Mouse (Mus musculus) heart, adult 8-10 months (tissue): ENCODE data around the gene Suclg1. TPM values are rescaled to one million over a fixed set of nuclear protein-coding genes. Genes with fewer than 3 reads are reported as not detected.

Experiments used
- DNase-seq: peaks from one replicate; pipeline ENCODE4 v3.0.0; 2022; ENCODE audit warnings: low spot score
- total RNA-seq, 4 experiments: library from RNA; stranded (reverse); gene quantifications; 2 replicates each; pipeline ENCODE4 v1.2.4; 2022

Gene Suclg1
- total RNA-seq, 4 experiments from 2014 or later = 478 to 547 (median 493) TPM

DNA sequence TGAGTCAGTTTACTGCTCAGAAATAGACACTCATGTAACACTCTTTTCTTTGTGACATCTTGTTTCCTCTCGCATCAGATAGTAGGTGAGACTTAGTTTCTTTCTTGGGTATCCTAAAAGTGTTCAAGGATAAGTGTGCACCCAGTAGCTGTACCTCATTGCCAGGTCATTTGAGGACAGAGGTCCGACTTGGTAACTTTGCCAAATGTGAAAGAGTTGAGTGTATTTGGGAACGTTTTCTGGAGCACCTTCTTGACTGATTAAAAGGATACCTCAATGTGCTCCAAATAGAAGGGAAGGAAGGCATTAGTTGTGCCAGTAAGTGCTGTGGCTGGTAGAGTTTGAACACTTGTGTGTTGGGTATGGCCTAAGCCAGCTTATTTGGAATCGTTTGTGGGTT, 1.7 kb downstream of the Suclg1 start:
- DNase-seq = no peak

DNA sequence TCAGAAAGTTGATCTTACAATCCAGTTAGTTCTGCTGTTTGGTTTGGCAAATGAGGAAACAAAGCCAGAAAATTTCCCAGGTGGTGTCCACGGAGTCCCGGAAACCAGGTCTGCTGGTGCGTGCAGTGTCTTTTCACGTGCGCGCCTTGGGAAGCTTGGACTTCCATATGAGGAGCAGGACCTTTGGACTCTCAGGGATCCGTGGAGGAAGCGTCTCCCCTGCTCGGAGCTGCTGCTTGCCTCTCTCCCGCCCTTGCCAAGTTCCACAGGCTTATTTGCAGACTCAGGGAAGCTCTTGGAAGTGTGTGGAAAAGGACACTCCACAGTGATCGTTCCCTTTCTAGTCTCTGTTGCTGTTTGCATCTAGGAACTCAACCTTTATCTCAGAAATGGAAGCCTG, 3.2 kb downstream of the Suclg1 start:
- DNase-seq = no peak

DNA sequence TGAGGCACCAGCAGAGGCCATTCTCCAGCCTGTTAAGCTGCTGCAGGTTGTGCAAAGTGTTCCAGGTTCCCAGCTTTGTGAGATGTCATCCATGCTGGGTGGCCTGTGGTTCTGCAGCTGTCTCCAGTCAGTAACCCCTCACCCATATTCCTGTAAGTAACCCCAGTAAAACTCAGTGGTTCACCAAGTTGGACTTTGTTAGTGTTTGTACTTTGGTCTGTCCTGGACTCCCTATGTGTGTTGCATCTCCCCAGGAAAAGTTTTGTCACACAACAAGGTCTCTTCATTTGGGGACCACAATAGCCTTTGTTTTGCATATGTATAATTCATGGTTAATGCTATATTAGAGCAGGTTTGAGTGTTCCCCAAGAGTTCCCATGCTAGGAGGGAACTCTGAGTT, 4.2 kb downstream of the Suclg1 start:
- no peak for DNase-seq

DNA sequence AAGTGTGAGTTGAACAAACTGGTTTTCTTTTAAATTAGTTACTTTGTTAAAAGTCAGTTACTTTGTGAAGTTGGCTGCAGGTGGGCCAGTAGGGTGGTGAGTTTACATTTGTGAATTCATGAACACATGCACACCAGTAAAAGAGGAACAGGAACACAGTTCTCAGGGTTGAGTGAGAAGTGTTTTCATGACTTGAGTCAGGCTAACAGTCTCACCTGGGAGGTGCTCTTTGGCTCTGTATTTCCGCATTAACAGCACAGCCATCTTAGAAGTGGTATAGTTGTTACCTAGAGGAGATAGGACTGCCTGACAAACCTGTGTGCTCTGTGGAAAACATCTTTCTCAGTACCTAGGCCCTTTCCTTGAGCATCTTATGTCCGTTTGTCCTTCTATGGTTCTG, 4.8 kb downstream of the Suclg1 start:
- DNase-seq = no peak

DNA sequence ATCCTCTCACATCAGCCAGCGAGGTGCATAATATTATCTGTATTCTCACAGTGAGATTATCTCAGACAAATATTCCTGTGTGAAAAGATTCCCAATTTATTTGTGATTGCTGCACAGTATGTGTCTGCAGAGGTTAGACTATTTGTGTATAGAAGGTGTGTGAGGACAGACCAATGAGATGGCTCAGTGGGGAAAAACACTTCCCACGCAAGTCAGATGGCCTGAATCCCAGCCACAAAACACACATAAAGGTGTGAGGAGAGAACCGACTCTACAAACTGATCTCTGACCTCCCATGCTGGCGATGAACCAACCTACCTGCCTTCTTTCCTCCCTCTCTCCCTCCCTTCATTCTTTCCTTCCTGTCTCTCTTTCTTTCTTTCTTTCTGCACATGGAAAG, 5.4 kb downstream of the Suclg1 start:
- DNase-seq = no peak

DNA sequence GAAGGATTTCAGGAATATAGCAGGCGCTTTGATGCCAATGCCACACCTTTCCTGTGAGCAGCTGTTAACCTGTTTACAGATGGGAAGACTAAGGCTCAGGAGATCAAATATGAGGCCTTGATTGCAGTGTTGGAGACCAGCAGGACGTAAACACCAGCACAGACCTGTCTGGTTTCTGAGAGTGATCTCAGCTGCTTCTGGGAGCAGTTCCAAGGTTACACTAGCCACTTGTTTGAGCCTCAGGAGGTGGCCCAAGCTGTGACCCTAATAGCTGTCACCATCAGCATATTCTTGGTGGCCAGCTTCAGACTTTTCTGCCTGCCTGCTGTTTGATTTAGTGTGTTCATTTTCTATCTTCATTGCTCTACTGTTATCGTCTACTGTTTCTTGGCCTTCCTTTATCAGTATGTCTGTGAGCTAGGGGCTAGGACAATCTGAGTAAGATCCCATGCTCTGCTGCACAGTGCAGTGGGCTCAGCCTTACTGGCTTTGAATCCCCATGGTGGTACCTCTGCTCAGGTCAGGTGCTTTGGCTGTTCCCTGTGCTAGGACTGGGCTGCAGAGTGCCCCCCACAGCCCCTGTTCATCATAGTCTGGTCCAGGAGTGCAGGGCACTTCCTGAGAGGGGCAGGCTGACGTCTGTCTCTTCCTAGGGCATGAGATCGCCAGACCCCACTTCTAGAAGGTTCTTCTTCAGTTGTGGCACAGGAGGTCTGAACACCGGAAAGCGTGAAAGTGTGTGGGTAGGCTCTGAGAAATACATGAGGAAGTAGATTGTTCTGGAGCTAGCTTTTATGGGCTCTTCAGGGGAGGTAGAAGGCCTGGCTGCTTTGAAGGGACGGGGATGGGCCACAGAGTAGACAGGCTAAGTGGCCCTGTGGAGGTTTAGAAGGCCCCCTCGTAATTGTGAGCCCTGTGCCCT, 6.4 kb downstream of the Suclg1 start:
- DNase-seq = no peak

DNA sequence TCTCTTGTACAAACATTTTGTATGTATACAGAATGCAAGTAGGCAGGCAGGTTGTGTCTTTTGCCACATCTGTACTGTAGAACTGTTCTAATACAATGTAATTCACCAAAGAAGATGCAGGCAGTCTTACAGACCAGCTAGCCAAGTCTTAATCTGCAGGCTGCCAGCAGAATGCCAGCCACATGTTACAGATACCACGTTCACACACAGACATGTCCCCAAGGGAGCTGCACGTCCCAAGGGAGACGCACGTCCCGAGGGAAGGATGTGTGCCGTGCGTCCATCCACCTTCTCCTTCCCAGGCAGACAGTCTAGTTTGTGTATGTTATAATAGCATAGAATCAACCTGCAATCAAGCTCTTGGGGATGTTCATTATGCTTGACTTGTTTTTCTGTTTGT, 8.9 kb downstream of the Suclg1 start:
- DNase-seq = no peak

DNA sequence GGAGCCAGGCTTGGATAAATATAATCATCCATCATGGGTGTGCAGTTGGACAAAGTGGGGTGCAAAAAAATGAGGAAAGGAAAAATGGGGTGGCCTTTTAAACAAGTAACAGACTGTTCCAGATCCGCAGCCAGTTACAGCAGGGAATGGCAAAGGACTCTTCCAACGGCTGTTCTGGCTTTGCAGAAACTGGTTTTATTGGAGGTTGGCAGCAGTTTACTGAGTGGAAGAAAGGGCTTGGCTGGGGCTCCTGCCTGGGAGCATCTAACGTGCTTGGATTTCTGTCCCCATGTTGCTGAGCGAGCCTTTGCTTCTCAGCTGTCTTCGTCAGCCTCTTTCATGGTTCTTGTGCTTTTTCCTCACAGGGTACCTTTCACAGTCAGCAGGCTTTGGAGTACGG, 11.9 kb downstream of the Suclg1 start:
- DNase-seq = no peak

DNA sequence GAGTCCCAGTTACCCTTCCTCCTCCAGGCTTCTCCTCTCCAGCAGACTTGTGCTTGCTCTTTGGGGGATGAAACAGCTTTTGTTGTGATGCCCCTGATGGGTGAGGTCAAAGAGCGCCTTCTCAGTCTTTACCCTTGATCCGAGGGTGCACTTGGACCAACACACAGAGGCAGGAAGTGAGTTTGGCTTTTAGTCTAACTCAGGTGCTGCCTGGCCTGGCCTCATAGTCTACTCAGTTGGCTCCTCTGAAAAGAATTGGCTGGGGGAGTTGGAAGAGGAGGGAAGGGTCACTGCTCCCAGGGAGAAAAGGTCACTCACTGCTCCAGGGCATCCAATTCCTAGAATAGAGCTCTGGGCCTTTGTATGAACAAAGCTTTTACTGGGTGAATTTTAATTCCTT, 16.6 kb downstream of the Suclg1 start:
- DNase-seq = no peak

DNA sequence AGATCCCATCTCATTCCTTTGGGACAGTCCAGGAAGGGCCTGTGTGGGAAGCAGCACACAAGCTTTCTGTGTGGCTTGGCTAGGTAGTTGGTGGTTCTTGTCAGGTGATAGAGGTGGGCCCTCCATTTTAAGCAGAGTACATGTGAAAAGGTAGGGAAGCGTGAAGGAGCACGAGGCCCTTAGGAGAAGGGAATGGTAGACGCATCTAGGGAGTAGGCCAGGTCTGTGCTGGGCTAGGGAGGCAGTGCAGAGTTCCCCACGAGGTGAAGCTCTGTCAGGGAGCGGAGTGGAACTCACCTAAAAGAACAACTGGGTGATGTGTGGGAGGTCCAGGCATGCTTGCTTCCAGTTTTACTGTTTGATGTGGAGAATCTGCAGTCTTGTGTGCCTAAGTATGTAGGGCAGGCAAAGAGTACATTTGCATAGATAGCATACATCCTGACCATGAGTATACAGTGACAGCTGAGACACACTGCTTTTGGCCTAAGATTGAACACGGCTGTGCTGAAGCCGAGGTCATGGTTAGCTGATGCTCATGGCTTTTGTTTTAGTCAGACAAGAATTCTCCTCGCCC, 19.6 kb downstream of the Suclg1 start:
- DNase-seq = no peak

DNA sequence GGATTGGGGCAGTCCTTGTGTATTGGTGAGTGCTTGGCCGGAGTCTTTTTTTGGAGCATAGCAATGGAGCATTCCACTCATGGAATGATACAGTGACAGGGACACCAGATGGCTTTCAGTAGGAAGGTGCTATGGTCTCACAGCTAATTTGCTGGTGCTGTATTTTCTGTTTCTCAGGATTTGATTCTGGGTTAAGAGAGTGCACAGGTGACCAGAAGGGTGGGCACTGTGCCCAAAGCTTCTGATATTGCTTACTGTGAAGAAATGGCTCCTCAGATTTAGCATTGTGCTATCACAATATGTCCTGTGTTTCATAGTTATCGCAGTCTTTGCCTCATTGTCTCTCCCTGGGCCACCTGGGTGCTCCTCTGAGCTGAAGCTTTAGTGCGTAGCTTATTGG, 21.2 kb downstream of the Suclg1 start:
- DNase-seq = no peak

DNA sequence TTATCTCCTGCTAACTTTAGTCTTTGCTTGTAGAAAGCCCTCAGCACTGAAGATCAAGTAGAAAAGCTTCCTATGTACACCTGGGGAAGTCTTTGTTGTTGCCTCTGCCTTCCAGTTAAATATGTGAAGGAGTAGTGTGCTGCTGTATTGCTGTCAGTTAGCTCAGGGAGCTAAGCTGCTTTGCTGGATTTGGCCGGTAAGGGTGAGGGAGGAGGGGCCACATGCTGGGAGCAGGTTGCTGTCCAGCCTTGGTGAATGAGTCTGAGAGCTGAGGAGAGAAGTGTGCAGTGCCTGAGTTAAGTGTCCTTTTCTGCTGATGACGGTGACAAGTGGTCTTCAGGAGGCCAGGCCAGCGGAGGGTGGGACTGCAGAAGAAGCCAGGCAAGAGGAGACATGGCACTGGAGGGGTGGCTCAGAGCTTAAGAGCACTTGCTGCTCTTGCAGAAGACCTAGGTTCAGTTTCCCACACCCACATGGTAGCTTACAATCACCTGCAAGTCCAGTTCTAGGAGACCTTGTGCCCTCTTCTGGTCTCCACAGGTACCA, 23.4 kb downstream of the Suclg1 start:
- DNase-seq = no peak

DNA sequence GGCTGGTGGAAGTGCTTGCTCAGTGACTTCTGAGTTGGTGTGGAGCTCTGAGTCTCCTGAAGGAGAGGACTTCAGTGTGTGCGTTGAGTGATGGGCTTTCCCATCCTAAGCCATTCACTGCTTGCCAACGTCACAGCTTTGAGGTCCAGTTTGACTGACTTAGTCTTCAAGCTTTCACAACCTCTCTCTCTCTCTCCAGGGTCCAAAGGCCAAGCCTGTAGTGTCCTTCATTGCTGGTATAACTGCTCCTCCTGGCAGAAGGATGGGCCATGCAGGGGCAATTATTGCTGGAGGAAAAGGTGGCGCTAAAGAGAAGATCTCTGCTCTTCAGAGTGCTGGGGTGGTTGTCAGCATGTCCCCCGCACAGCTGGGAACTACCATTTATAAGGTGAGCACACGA, 26.8 kb downstream of the Suclg1 start:
- DNase-seq = no peak

DNA sequence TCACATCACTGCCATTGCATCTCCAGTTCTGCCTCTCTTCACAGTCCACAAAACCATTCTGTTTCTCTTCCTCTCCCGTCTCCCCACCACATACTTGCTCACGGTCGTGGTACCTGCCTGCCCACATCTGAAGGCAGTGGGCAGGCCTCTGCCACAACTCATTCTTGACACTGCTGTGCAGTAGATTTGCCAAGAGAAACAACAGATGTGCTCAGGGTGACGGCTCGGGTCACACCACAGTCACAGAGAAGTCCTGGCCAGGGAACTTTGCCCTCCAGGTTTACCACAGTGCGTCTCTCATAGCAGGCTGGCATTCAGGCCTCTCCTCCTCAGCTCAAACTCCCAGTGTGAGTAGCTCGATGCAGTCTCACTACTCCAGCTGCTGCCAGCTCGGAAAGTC, 31.5 kb downstream of the Suclg1 start:
- no peak for DNase-seq

DNA sequence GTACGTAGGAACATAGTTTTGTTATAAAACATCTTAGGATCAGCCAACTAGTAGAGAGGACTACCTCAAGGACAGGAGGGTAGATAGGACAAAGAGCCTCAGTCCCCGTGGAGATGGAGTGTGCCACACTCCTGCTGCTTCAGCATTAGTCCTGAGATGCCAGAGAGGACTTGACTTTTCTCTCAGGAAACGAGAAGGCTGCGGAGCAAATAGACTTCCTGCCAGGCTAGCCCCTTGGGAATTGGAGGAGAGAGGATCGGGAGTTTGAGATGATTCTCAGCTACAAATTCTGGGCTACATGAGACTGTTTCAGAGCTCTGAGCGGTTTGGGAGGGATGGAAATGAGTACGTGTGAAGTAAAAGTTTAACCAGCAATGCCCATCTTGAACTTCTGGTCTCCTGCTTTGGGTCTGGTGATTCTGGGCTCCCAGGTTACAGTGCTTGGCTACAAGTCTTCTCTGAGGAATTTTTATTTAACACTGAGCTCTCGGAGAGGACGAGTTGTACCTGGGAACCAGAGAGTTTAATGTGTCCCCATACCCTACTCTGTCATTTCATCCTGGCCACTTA, 32.4 kb downstream of the Suclg1 start:
- no peak for DNase-seq

DNA sequence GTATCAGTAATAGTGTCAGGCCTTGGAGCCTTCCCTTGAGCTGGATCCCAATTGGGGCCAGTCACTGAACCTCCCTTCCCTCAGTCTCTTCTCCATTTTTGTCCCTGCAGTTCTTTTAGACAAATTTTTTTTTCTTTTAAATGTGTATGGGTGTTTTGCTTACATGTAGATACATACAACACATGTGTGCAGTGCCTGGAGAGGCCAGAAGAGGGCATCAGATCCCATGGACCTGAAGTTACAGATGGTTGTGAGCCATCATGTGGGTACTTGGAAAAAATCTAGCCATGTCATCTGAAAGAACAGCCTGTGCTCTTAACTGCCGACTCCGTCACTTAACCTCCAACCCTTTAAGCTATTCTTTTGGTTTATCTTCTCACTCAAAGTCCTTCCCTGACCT, 38.1 kb downstream of the Suclg1 start:
- no peak for DNase-seq

DNA sequence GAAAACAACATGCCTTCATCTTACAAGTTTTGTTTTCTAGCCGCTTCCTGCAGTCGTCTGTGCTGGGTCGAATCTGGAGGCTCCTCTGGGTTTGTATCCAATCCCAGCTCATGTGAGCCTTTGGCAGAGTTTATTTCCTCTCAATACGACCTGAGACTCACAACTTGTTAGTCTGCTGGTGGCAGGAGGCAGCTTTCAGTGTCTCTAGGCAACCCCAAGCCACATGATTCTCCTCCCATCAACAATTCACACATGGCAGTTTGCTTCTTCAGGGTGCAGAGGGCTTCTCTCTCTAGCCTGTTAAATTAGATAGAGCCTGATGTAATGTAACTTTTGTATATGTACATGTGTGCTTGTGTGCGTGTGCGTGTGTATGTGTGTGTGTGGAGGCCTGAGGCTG, 58.7 kb downstream of the Suclg1 start:
- no peak for DNase-seq

DNA sequence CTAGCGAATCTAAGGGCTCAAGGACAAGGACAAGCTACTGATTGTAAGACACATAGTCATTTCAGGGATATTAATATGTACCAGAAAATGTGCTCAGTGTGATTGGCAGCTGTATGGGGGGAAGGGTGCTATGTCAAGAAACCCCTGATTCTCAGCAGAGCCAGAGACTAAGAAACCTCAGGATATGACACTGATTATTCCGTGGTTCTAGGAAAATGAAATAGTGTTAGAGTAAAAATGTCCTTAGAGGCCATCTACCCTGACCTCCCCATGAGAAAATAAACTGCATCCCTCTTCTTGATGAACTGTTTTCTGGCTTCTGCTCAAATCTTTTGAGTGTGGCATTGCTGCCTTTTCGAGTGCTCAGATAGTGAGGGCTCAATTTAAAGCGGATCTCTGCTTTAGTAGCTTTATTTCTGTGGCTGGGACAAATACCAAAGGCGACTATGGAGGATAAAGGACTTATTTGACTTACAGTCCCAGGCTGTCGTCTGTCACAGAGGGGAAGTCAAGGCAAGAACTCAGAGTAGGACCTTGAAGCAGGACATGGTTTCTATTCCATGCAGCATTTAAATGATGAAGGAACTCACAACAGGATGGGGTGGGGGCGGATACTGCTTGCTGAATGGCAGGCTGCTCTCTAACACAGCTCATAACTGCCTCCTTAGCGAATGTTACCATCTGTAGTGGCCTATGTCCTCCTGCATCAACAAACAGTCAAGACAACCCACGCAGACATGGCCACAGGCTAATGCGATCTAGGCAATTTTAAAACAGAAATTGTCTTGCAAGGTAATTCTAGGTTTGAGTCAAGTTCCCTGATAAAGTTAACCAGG, 60.7 kb downstream of the Suclg1 start:
- DNase-seq = no peak

DNA sequence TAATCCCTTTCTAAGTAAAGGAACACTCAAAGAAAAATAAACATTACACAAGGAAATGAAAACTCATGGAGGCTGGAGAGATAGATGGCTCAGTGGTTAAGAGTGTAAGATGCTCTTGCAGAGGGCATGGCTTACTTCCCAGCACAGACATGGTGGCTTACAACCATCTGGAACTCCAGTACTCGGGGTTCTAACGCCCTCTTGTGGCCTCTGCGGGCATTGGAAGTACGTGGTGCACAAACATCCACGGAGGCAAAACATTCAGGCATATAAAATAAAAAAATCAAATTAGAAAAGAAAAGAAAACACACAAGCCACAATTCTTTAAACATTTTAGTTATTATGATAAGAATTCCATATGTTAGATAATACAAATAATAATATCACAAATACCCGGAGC, 63.2 kb downstream of the Suclg1 start:
- DNase-seq = no peak

DNA sequence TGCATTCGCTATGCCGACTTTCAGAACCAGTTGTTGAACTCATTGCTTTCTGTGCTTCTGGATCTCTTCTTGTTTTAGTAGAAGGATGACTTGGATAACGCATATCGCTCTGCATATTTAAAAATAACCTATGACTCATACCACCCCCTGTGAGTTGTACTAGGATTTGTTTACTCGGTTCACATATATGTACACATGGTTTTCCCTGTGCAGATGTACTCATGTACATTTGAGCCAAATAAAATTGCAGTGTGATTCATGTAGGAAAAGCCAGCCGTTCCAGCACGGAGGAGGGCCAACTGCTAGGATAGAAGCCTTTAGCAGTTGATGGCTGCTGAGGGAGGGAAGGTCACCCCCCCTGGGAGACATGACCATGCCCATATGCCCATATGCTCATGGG, 63.6 kb downstream of the Suclg1 start:
- no peak for DNase-seq

DNA sequence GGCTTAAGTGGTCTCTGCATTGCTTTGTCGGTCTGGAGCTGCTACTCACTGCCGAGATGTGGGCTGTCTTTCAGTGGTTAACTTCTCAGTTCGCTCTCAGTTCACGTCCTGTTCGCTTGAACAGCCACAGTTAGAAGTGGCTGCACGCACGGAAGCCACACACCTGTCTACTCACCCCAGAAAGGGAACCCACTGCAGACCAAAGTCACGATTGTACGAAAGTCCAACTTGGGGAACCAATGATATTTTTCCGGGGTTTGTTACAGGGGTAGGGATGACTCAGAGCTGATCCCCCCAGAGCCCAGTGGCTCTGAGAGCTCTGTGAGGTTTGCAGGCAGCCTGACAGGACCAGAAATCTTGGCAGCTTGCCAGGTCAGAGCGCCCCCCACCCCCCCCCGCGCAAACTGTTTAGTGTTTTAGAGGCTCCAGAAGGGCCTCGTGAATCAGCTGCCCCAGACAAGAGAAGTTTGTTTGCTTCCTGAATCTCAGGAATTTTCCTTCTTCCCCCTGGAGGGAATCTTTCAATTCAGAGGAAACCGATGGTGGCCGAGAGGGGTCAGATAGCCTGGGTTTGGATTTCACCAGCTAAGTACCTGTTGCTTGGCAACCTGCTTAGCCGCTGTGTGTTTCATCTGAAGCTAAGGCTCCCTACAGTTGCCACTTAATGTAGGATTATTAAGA, 66.9 kb downstream of the Suclg1 start:
- no peak for DNase-seq
